Mouse (Mus musculus) thymus, adult 2 months (tissue): ENCODE results near the gene Morn1.

Experiments used
- CTCF ChIP-seq: fragments of 200-500 bp; IDR thresholded peaks from 2 replicates; pipeline ENCODE4 v1.5.1; 2012; ENCODE audit warnings: mild to moderate bottlenecking, control low read depth, low read length, moderate library complexity, borderline replicate concordance; ENCODE audit not compliant: control insufficient read depth, poor library complexity, insufficient read depth; ENCODE audit errors: extremely low read depth
- POLR2A ChIP-seq: fragments of 200-500 bp; IDR thresholded peaks from 2 replicates; pipeline ENCODE4 v1.6.1; 2012; ENCODE audit warnings: mild to moderate bottlenecking, low read length, control low read depth, moderate library complexity; ENCODE audit not compliant: control insufficient read depth, poor library complexity, insufficient read depth; ENCODE audit errors: extremely low read depth

- no peak for TF ChIP-seq CTCF
- TF ChIP-seq POLR2A: no peak
Measured at GRCm38 (mm10) chr4:155163685-155164084, 77.3 kb downstream of the Morn1 start.
